In genomic region chr13:60696741-60697140, GRCm38 (mm10) we compare ENCODE assay signal across 17 mouse cellular contexts.
DNase-seq lines count a peak whose midpoint lies in the region; ATAC-seq and TF ChIP-seq lines count a peak whose summit lies in the region.
"Had no signal": no experiment of that assay in that cellular context is flagged by ENCODE, and none has a peak within 500 bp of the region (broad histone marks: within the 10 kb centered on the region; RNA-seq: fewer than 3 reads in every experiment).

No protein-coding gene starts in this region.

- H3K4me2 ChIP-seq in forebrain, embryonic 12.5 days, result no peak overlapping the region
- no peak overlapping the region for H3K4me2 ChIP-seq in embryonic facial prominence, embryonic 12.5 days (replicated peaks)
- H3K4me2 ChIP-seq in midbrain, embryonic 14.5 days (ENCODE audit: low read length), result no peak overlapping the region
- H3K4me2 ChIP-seq: embryonic facial prominence, embryonic 13.5 days; heart, embryonic 15.5 days; kidney, embryonic 15.5 days; stomach, embryonic 15.5 days had no signal

- TF ChIP-seq CTCF in left cerebral cortex, adult 2 months (IDR thresholded peaks at IDR 0.05), result no peak

- DNase-seq in forebrain, embryonic 10.5 days (ENCODE audit: extremely low spot score, low spot score), result no peak
- no peak for DNase-seq in left cerebral cortex, adult 2 months (ENCODE audit: extremely low spot score in 1 of 2, low spot score in 2 of 2)
- no peak for DNase-seq in left cerebral cortex, adult 9 months (ENCODE audit: low spot score in 2 of 2)
- DNase-seq in midbrain, embryonic 14.5 days, result no peak
- no peak for DNase-seq in adrenal gland, adult (ENCODE audit: inconsistent age in 2 of 2, low spot score in 1 of 2)
- DNase-seq in gastrocnemius, adult 18-20 months (ENCODE audit: low spot score), result no peak
- DNase-seq: cerebellum, adult 9-10 months; lung, adult 2 months; thymus, postnatal 14 days had no signal

- peak overlapping the region; percentile 21; the same call in 1 of the 2 replicates for H3K27ac ChIP-seq in forebrain, embryonic 12.5 days
- H3K27ac ChIP-seq in forebrain, embryonic 10.5 days, result no peak overlapping the region
- H3K27ac ChIP-seq in left cerebral cortex, adult 2 months, result peak overlapping the region; percentile 16; the same call in 1 of the 2 replicates
- 0 out of 2 replicates have a peak overlapping the region, but pooled peaks have one; percentile 41 for H3K27ac ChIP-seq in embryonic facial prominence, embryonic 12.5 days
- H3K27ac ChIP-seq in midbrain, embryonic 14.5 days (replicated peaks; ENCODE audit: low read depth, low read length), result 0 out of 2 replicates have a peak overlapping the region, but pooled peaks have one; percentile 32
- H3K27ac ChIP-seq: heart, embryonic 15.5 days; kidney, embryonic 15.5 days had no signal

- no peak overlapping the region for H3K4me3 ChIP-seq in forebrain, embryonic 12.5 days (replicated peaks)
- no peak overlapping the region for H3K4me3 ChIP-seq in forebrain, embryonic 10.5 days
- H3K4me3 ChIP-seq in left cerebral cortex, adult 2 months, result no peak overlapping the region
- no peak overlapping the region for H3K4me3 ChIP-seq in embryonic facial prominence, embryonic 12.5 days
- H3K4me3 ChIP-seq in midbrain, embryonic 14.5 days (replicated peaks; ENCODE audit: low read depth, low read length), result no peak overlapping the region
- H3K4me3 ChIP-seq: embryonic facial prominence, embryonic 13.5 days; heart, embryonic 15.5 days; kidney, embryonic 15.5 days; stomach, embryonic 15.5 days had no signal

- no peaks in the 10 kb centered on the region for H3K27me3 ChIP-seq in forebrain, embryonic 12.5 days
- no peaks in the 10 kb centered on the region for H3K27me3 ChIP-seq in forebrain, embryonic 10.5 days (ENCODE audit: poor library complexity, severe bottlenecking)
- H3K27me3 ChIP-seq in embryonic facial prominence, embryonic 12.5 days, result no peaks in the 10 kb centered on the region
- H3K27me3 ChIP-seq in midbrain, embryonic 14.5 days (ENCODE audit: control insufficient read depth, insufficient read depth, low read length), result no peaks in the 10 kb centered on the region
- H3K27me3 ChIP-seq: embryonic facial prominence, embryonic 13.5 days; heart, embryonic 15.5 days; kidney, embryonic 15.5 days; Patski; stomach, embryonic 15.5 days had no signal

- ATAC-seq in forebrain, embryonic 12.5 days (ENCODE audit: low FRiP score), result no peak
- ATAC-seq in embryonic facial prominence, embryonic 12.5 days (ENCODE audit: insufficient number of reproducible peaks, insufficient read depth, low FRiP score, low TSS enrichment), result no peak
- no peak for ATAC-seq in midbrain, embryonic 14.5 days (ENCODE audit: low FRiP score, low TSS enrichment)
- ATAC-seq: inflammation-experienced regulatory T-cells, adult 6 months had no signal

- H3K4me1 ChIP-seq in forebrain, embryonic 12.5 days, result 0 out of 2 replicates have a peak, but pooled peaks cover 5% of the 10 kb centered on the region
- H3K4me1 ChIP-seq in forebrain, embryonic 10.5 days, result peaks cover 4% of the 10 kb centered on the region; the same call in 1 of the 2 replicates
- peaks cover 17% of the 10 kb centered on the region; the same call in 1 of the 2 replicates for H3K4me1 ChIP-seq in embryonic facial prominence, embryonic 12.5 days
- no peaks in the 10 kb centered on the region for H3K4me1 ChIP-seq in midbrain, embryonic 14.5 days (ENCODE audit: control insufficient read depth, insufficient read depth, low read length)
- H3K4me1 ChIP-seq: stomach, embryonic 15.5 days had no signal

- H3K9me3 ChIP-seq in forebrain, embryonic 12.5 days, result 0 out of 2 replicates have a peak, but pooled peaks cover 5% of the 10 kb centered on the region
- H3K9me3 ChIP-seq in forebrain, embryonic 10.5 days, result peaks cover 6% of the 10 kb centered on the region; the same call in 1 of the 2 replicates
- no peaks in the 10 kb centered on the region for H3K9me3 ChIP-seq in embryonic facial prominence, embryonic 12.5 days
- H3K9me3 ChIP-seq in midbrain, embryonic 14.5 days (ENCODE audit: control insufficient read depth, low read length), result no peaks in the 10 kb centered on the region
- H3K9me3 ChIP-seq: heart, embryonic 15.5 days; kidney, embryonic 15.5 days; stomach, embryonic 15.5 days had no signal

- 76% methylated on average over 8 of the region's 8 CpGs for WGBS in forebrain, embryonic 12.5 days
- 83% methylated on average over 7 of the region's 8 CpGs for WGBS in forebrain, embryonic 10.5 days
- 65% methylated on average over 6 of the region's 8 CpGs for WGBS in embryonic facial prominence, embryonic 12.5 days
- 72% methylated on average over 8 of the region's 8 CpGs for WGBS in midbrain, embryonic 14.5 days

- H3K9ac ChIP-seq in forebrain, embryonic 12.5 days, result no peak overlapping the region
- no peak overlapping the region for H3K9ac ChIP-seq in embryonic facial prominence, embryonic 12.5 days
- H3K9ac ChIP-seq in midbrain, embryonic 14.5 days (replicated peaks; ENCODE audit: low read length), result no peak overlapping the region
- H3K9ac ChIP-seq: embryonic facial prominence, embryonic 13.5 days; heart, embryonic 15.5 days; kidney, embryonic 15.5 days; stomach, embryonic 15.5 days had no signal

- intact Hi-C loops in left cerebral cortex, adult 2 months (cut with DNase I), result no loop called here

- peaks cover 8% of the 10 kb centered on the region for H3K36me3 ChIP-seq in forebrain, embryonic 12.5 days (replicated peaks)
- peaks cover 33% of the 10 kb centered on the region for H3K36me3 ChIP-seq in forebrain, embryonic 10.5 days (replicated peaks)
- no peaks in the 10 kb centered on the region for H3K36me3 ChIP-seq in embryonic facial prominence, embryonic 12.5 days
- peaks cover 10% of the 10 kb centered on the region for H3K36me3 ChIP-seq in midbrain, embryonic 14.5 days (ENCODE audit: control insufficient read depth, insufficient read depth, low read length)
- H3K36me3 ChIP-seq: heart, embryonic 15.5 days; kidney, embryonic 15.5 days; stomach, embryonic 15.5 days had no signal
